Mouse (Mus musculus) heart, embryonic 12.5 days (tissue): ENCODE measurements around the gene Crtc1. TPM values are rescaled to one million over a fixed set of nuclear protein-coding genes. Genes with fewer than 3 reads are reported as not detected.

Experiments
- ATAC-seq: fragments of 200-750 bp; cut with Nextera tagmentation; 2 replicates; pipeline ENCODE4 v1.8.0; 2017; ENCODE audit warnings: moderate TSS enrichment, moderate library complexity; ENCODE audit not compliant: insufficient number of reproducible peaks, low FRiP score
- H3K27ac ChIP-seq: fragments of 300-500 bp; sonication (generic); 2 replicates; pipeline ENCODE4 v1.5.1; 2016; ENCODE audit warnings: mild to moderate bottlenecking, moderate library complexity; ENCODE audit not compliant: poor library complexity, severe bottlenecking
- H3K27me3 ChIP-seq: fragments of 300-500 bp; sonication (generic); replicated peaks from 2 replicates; pipeline ENCODE4 v1.6.1; 2016; ENCODE audit warnings: mild to moderate bottlenecking, moderate library complexity
- H3K36me3 ChIP-seq: fragments of 300-500 bp; sonication (generic); 2 replicates; pipeline ENCODE4 v1.6.1; 2016; ENCODE audit warnings: mild to moderate bottlenecking, moderate library complexity
- H3K4me1 ChIP-seq: fragments of 300-500 bp; sonication (generic); replicated peaks from 2 replicates; pipeline ENCODE4 v1.6.1; 2016; ENCODE audit warnings: mild to moderate bottlenecking
- H3K4me2 ChIP-seq: fragments of 300-500 bp; sonication (generic); 2 replicates; pipeline ENCODE4 v1.6.1; 2016; ENCODE audit warnings: mild to moderate bottlenecking, moderate library complexity
- H3K4me3 ChIP-seq: fragments of 300-500 bp; sonication (generic); 2 replicates; pipeline ENCODE4 v1.5.1; 2016; ENCODE audit warnings: mild to moderate bottlenecking
- H3K9ac ChIP-seq: fragments of 300-500 bp; sonication (generic); 2 replicates; pipeline ENCODE4 v1.6.1; 2016; ENCODE audit warnings: mild to moderate bottlenecking, moderate library complexity
- H3K9me3 ChIP-seq: fragments of 300-500 bp; sonication (generic); replicated peaks from 2 replicates; pipeline ENCODE4 v1.6.1; 2016; ENCODE audit warnings: mild to moderate bottlenecking, moderate library complexity
- WGBS: fragments of 180-500 bp; shearing (Covaris S2); methylation state at CpG from one replicate; pipeline ENCODE4 v1.1.7; 2016; 5-methylcytosine and 5-hydroxymethylcytosine counted together
- polyA plus RNA-seq: library from polyadenylated mRNA; unstranded; fragments of >200 nt; fragmentation: Nextera tagmentation; extraction: Ambion mirVana; gene quantifications from 2 replicates; pipeline ENCODE4 v1.2.1, GENCODE M21; 2016

The Crtc1 gene
- polyA plus RNA-seq, 1 experiment from 2014 or later: 14.9 TPM

- ATAC-seq: no peak
- Histone ChIP-seq H3K9me3 (0 out of 2 replicates have a peak, but pooled peaks cover 2% of the 10 kb centered on the region), H3K4me1 (peaks cover 7% of the 10 kb centered on the region), H3K4me2 (no peak overlapping the region), H3K27me3 (no peaks in the 10 kb centered on the region), H3K27ac (no peak overlapping the region), H3K4me3 (no peak overlapping the region), H3K9ac (0 out of 2 replicates have a peak overlapping the region, but pooled peaks have one; percentile 14), H3K36me3 (no peaks in the 10 kb centered on the region)
- WGBS: 69% methylated on average over 10 of the region's 10 CpGs
These were observed 77.8 kb downstream of the Crtc1 start for GRCm38 (mm10) chr8:70361484-70362032.

DNA sequence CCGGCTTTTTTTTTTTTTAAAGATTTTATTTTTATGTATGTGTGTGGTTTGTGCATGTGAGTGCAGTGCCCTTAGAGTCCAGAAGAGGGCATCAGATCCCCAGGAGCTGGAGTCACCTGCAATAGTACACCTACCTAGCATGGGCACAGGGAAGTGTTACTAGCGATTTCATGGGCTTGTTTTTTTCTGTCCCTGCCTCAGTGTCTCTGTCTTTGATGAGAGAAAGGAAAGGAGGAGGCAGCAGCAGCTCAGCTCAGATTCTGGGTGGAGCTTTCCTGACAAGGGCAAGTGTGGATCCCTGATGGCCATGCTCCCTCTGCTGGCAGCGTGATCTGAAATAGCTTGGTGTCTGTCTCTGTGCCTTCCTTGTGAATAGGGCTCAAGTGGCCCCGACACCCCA, 78.6 kb downstream of the Crtc1 start:
- no peak overlapping the region for H3K9ac ChIP-seq
- no peaks in the 10 kb centered on the region for H3K27me3 ChIP-seq
- WGBS: 49% methylated on average over 4 of the region's 4 CpGs
- 0 out of 2 replicates have a peak, but pooled peaks cover 2% of the 10 kb centered on the region for H3K9me3 ChIP-seq
- H3K4me1 ChIP-seq: peaks cover 7% of the 10 kb centered on the region
- no peak overlapping the region for H3K4me2 ChIP-seq
- H3K36me3 ChIP-seq: no peaks in the 10 kb centered on the region
- no peak for ATAC-seq
- H3K27ac ChIP-seq: no peak overlapping the region
- H3K4me3 ChIP-seq: no peak overlapping the region

DNA sequence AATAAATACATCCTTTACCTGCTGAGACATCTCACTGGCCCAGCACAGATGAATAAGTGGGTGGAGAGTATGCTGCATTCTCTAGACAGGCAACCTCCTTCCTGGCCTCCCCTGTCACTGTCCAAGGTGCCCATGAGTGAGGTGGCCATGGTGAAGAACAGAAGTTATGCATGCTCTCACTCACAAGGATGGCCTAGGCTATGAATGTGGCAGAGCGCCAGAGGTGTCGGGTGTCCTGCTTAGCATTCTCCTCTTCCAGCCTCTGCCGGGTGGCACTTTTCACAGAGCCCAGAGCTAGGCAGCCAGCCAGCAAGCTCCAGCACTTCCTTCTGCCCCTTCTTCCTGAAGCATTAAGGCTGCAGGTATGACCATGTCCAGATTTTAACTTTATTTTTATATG, 80.0 kb downstream of the Crtc1 start:
- H3K4me2 ChIP-seq: no peak overlapping the region
- H3K27ac ChIP-seq: no peak overlapping the region
- no peak overlapping the region for H3K4me3 ChIP-seq
- WGBS: 30% methylated on average over 3 of the region's 3 CpGs
- 0 out of 2 replicates have a peak, but pooled peaks cover 2% of the 10 kb centered on the region for H3K9me3 ChIP-seq
- H3K4me1 ChIP-seq: peaks cover 7% of the 10 kb centered on the region
- H3K9ac ChIP-seq: no peak overlapping the region
- H3K36me3 ChIP-seq: no peaks in the 10 kb centered on the region
- ATAC-seq: no peak
- H3K27me3 ChIP-seq: no peaks in the 10 kb centered on the region

GRCm38 (mm10) chr8:70356111-70356510, 83.3 kb downstream of the Crtc1 start:
- peak overlapping the region; percentile 48; the same call in 1 of the 2 replicates for H3K27ac ChIP-seq

GRCm38 (mm10) chr8:70354004-70354403, 85.4 kb downstream of the Crtc1 start:
- Histone ChIP-seq H3K9ac (peak overlapping the region; percentile 67), H3K27ac (no peak overlapping the region), H3K9me3 (0 out of 2 replicates have a peak, but pooled peaks cover 2% of the 10 kb centered on the region)

More at GRCm38 (mm10) chr8:70356111-70356510, 83.3 kb downstream of the Crtc1 start:
- Histone ChIP-seq H3K9ac (no peak overlapping the region), H3K9me3 (0 out of 2 replicates have a peak, but pooled peaks cover 2% of the 10 kb centered on the region), H3K4me3 (no peak overlapping the region), H3K36me3 (no peaks in the 10 kb centered on the region), H3K4me1 (peaks cover 28% of the 10 kb centered on the region), H3K4me2 (no peak overlapping the region), H3K27me3 (no peaks in the 10 kb centered on the region)
- ATAC-seq: peak; percentile 69
- 71% methylated on average over 1 of the region's 1 CpGs for WGBS

DNA sequence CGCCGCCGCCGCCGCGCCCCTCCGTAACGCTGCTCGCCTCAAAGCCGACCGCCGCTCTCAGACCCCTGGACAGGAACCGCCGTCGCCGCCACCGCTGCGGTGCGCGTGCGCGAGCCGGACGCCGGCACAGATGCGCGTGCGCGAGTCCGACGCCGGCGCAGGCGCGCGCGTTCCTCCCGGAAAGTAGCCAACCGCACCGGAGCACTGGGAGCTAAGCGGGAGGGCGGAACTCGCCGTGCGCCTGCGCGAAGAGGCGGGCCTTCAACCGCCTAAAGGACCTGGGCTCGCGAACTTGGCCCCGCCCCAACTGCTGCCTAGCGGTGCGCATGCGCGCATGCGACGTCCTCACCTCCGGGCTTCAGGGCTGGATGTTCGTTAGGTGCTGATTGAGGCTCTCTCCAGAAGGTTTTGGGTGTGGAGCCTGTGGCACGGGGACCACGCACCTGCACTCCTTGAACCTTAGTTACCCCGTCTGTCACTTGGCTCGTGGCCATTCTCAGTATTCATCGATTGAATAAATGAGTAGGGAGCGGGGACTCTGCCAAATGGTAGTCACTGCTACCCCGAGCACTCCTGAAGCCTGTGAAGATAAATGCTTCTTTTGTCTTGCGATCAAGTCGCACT, 86.1 kb downstream of the Crtc1 start, which contains the start of gene Upf1:
TSS of gene Upf1 (minus strand) at position 85 of the 624 bp plus-strand sequence.
- peak within 1 kb of the TSS; percentile 99 for H3K4me2 ChIP-seq
- peak; percentile 91 for ATAC-seq
- H3K27ac ChIP-seq: peak within 1 kb of the TSS; percentile 79
- H3K4me3 ChIP-seq: peak within 1 kb of the TSS; percentile 96
- no peaks in the 10 kb centered on the region for H3K27me3 ChIP-seq
- under 1% methylated on average over 69 of the region's 69 CpGs for WGBS
- peaks cover 49% of the 10 kb centered on the region for H3K4me1 ChIP-seq
- H3K9me3 ChIP-seq: 0 out of 2 replicates have a peak, but pooled peaks cover 2% of the 10 kb centered on the region
- H3K9ac ChIP-seq: peak within 1 kb of the TSS; percentile 98
- H3K36me3 ChIP-seq: peaks cover 19% of the 10 kb centered on the region

More at GRCm38 (mm10) chr8:70354004-70354403, 85.4 kb downstream of the Crtc1 start:
- 65% methylated on average over 4 of the region's 4 CpGs for WGBS
- H3K27me3 ChIP-seq: no peaks in the 10 kb centered on the region
- peaks cover 12% of the 10 kb centered on the region for H3K36me3 ChIP-seq
- no peak for ATAC-seq
- H3K4me1 ChIP-seq: peaks cover 42% of the 10 kb centered on the region
- H3K4me3 ChIP-seq: peak overlapping the region; percentile 96
- peak overlapping the region; percentile 76 for H3K4me2 ChIP-seq

DNA sequence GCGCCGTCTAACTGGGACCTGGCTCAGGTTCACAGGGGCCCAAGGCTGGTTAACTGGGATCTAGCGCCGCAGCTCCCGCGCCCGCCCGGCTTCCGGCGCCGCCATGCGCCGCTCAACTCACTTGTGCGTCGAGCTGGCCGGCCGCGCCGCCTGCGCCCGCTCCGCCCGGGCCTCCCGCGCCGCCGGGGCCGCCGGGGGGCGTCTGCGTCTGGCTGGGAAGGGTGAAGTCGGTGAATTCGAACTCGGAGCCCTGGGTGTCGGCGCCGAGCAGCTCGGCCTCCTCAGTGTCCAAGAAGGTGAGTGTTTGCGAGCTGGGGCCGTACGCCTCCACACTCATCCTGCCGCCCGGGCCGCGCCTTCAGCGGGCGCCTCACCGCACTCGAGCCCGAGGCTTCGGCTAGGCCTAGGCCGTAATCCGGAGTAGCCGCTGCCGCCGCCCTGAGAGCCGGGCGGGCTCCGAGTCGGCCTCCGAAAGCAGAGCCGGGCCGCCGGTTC, 86.7 kb downstream of the Crtc1 start:
- Histone ChIP-seq H3K27ac (peak overlapping the region; percentile 79), H3K4me1 (peaks cover 54% of the 10 kb centered on the region), H3K4me3 (peak overlapping the region; percentile 96), H3K9ac (peak overlapping the region; percentile 98), H3K4me2 (peak overlapping the region; percentile 99), H3K36me3 (peaks cover 23% of the 10 kb centered on the region), H3K9me3 (0 out of 2 replicates have a peak, but pooled peaks cover 2% of the 10 kb centered on the region), H3K27me3 (no peaks in the 10 kb centered on the region)
- 0% methylated on average over 63 of the region's 64 CpGs for WGBS
- peak; percentile 43 for ATAC-seq

DNA sequence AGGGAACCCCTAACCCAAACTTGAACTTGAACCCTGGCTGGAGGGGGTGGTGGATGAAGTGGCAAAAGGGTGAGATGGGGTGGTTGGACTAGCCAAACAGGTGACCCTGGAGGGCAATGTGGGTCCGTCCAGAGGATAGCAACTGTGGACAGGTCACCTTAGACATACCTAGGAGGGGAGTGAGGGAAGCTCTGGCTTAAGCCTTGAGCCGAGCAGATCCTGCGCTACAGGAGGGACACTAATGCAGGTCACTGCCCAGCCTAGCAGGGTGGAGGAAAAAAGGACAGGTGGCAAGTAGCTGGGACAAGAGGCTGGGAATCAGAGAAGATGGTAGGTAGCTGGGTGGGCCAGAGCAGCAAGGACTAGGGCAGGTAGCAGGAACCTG, 87.4 kb downstream of the Crtc1 start:
- peak overlapping the region; percentile 99 for H3K4me2 ChIP-seq
- no peaks in the 10 kb centered on the region for H3K27me3 ChIP-seq
- 30% methylated on average over 3 of the region's 3 CpGs for WGBS
- peak overlapping the region; percentile 98 for H3K9ac ChIP-seq
- ATAC-seq: no peak
- peaks cover 54% of the 10 kb centered on the region for H3K4me1 ChIP-seq
- H3K36me3 ChIP-seq: peaks cover 23% of the 10 kb centered on the region
- peak overlapping the region; percentile 96 for H3K4me3 ChIP-seq
- H3K9me3 ChIP-seq: 0 out of 2 replicates have a peak, but pooled peaks cover 2% of the 10 kb centered on the region
- H3K27ac ChIP-seq: no peak overlapping the region

DNA sequence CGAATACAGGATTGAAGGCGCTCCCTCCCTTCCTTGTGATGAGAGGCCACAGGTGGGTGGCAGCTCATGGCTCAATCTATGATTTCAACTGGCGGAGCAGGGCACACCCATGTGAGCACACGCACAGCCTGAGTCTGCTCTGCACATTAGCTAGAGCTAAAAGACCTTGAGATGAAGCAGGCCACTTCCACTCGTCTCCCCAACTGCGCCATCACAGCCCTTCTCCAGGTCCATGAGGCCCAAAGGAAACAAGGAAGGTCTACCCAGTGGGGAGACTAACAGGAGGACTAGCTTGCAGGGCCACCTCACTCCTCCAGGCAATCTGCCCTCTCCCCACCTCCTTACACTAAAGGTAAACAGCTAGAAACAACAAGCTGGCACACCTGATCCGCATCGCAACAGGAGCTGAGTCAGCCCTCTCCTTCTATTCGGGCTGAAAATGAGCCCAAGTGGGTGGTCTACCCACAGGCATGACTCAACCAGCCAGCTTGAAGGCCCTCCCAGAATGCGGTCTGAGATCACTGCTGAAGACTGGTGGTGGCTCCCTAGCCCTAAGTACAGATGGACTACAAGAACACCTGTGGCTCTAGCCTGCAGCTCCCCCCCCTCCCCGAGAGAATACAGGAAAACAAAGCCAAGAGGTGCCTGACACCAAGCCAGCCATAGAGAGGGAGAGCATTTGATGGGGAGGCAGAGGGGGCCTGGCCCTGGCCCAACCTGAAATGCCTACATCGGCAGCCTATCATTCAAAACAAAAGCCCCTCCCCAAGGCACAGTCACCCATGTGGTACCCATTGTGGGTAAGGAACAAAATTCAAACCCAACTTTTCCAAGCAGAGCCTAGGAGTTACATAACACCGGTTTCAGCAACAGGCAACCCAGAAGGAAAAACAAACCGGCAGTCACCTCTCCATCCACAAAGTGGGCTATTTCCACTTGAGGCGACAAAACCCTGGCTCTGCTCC, 88.1 kb downstream of the Crtc1 start:
- peaks cover 54% of the 10 kb centered on the region for H3K4me1 ChIP-seq
- peak overlapping the region; percentile 10; the same call in 1 of the 2 replicates for H3K27ac ChIP-seq
- H3K36me3 ChIP-seq: peaks cover 27% of the 10 kb centered on the region
- no peaks in the 10 kb centered on the region for H3K27me3 ChIP-seq
- WGBS: 53% methylated on average over 15 of the region's 15 CpGs
- ATAC-seq: no peak
- no peaks in the 10 kb centered on the region for H3K9me3 ChIP-seq
- H3K9ac ChIP-seq: peak overlapping the region; percentile 98
- peak overlapping the region; percentile 99 for H3K4me2 ChIP-seq
- H3K4me3 ChIP-seq: peak overlapping the region; percentile 96

DNA sequence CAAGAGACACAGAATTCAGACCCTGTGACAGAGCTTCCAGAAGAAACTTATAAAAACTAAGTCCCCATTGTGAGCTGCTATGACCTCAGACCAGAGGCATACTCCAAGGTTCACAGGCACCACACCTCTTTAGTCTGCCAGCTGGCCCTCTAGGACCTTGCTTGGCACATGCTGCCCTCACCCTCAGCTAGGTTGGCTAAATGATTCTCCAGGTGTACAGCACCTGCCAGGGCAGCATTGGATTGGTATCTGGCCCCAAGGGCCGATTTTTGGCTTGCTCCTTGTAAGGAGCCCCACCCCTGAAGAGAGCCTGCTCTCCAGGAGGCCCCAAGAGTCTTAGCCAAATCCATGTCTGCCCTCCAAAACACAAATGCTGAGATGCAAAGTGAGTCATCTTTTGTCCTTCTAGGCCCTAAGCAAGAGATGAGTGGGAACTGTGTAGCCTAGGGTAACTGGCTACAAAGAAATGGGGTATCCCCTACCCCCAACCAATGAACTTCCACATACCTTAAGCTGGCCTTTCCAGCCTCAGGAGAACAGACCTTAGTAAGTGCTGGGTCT, 91.4 kb downstream of the Crtc1 start:
- WGBS: 78% methylated on average over 1 of the region's 1 CpGs
- peaks cover 51% of the 10 kb centered on the region for H3K4me1 ChIP-seq

More for the DNA sequence above, 91.4 kb downstream of the Crtc1 start:
- Histone ChIP-seq H3K36me3 (peaks cover 48% of the 10 kb centered on the region), H3K9me3 (no peaks in the 10 kb centered on the region), H3K27ac (no peak overlapping the region), H3K9ac (no peak overlapping the region), H3K27me3 (no peaks in the 10 kb centered on the region), H3K4me2 (no peak overlapping the region), H3K4me3 (no peak overlapping the region)
- ATAC-seq: no peak
